Mouse (Mus musculus): ENCODE results near the gene Diras2. TPM values are rescaled to one million over a fixed set of nuclear protein-coding genes. Genes with fewer than 3 reads are reported as not detected.

Diras2 gene
- total and polyA plus RNA-seq, 3 experiments = 0.05 TPM; not detected in 2

GRCm38 (mm10) chr13:52575483-52575882, 44.4 kb upstream of the Diras2 start:
- DNase-seq (ENCODE audit: low spot score) = no peak
- no peak for ATAC-seq (ENCODE audit: extremely low read depth, insufficient number of reproducible peaks, low FRiP score, poor library complexity, severe bottlenecking)
- H3K4me3 ChIP-seq (ENCODE audit: low read depth, low read length) = no peak overlapping the region
- H3K9me3 ChIP-seq (replicated peaks) = peaks cover 68% of the 10 kb centered on the region
- H3K4me1 ChIP-seq (ENCODE audit: insufficient read depth, low read depth, low read length) = no peaks in the 10 kb centered on the region
- no peaks in the 10 kb centered on the region for H3K27me3 ChIP-seq (ENCODE audit: insufficient read depth, low read length)
- TF ChIP-seq GATA1 (IDR thresholded peaks at IDR 0.05; ENCODE audit: borderline replicate concordance, low read length) (no peak), GATA2 (IDR thresholded peaks at IDR 0.05; ENCODE audit: borderline replicate concordance, low read depth, low read length) (no peak), CTCF (IDR thresholded peaks at IDR 0.05; ENCODE audit: low read depth, low read length) (no peak), TAL1 (conservative IDR thresholded peaks at IDR 0.05; ENCODE audit: low read depth, low read length) (no peak), POLR2AphosphoS5 (IDR thresholded peaks at IDR 0.05; ENCODE audit: insufficient replicate concordance, low read depth, low read length) (no peak)
- no peaks in the 10 kb centered on the region for H3K36me3 ChIP-seq (replicated peaks)

- no peak for ATAC-seq (ENCODE audit: extremely low read depth, insufficient number of reproducible peaks, low FRiP score, poor library complexity, severe bottlenecking)
Observed at GRCm38 (mm10) chr13:52574311-52574710, 43.2 kb upstream of the Diras2 start.

GRCm38 (mm10) chr13:52572451-52573446, 41.7 kb upstream of the Diras2 start:
- Histone ChIP-seq H3K4me3 (ENCODE audit: low read depth, low read length) (no peak overlapping the region), H3K36me3 (replicated peaks) (no peaks in the 10 kb centered on the region), H3K9me3 (replicated peaks) (peaks cover 76% of the 10 kb centered on the region), H3K4me1 (ENCODE audit: insufficient read depth, low read depth, low read length) (no peaks in the 10 kb centered on the region), H3K27me3 (ENCODE audit: insufficient read depth, low read length) (no peaks in the 10 kb centered on the region)
- TF ChIP-seq TAL1 (conservative IDR thresholded peaks at IDR 0.05; ENCODE audit: low read depth, low read length) = no peak
- TF ChIP-seq GATA1 (IDR thresholded peaks at IDR 0.05; ENCODE audit: borderline replicate concordance, low read length) = no peak
- no peak for TF ChIP-seq CTCF (IDR thresholded peaks at IDR 0.05; ENCODE audit: low read depth, low read length)
- no peak for DNase-seq (ENCODE audit: low spot score)
- no peak for ATAC-seq (ENCODE audit: extremely low read depth, insufficient number of reproducible peaks, low FRiP score, poor library complexity, severe bottlenecking)

More at GRCm38 (mm10) chr13:52574311-52574710, 43.2 kb upstream of the Diras2 start:
- peaks cover 76% of the 10 kb centered on the region for H3K9me3 ChIP-seq (replicated peaks)
- H3K4me3 ChIP-seq (ENCODE audit: low read depth, low read length) = no peak overlapping the region
- no peaks in the 10 kb centered on the region for H3K27me3 ChIP-seq (ENCODE audit: insufficient read depth, low read length)
- H3K36me3 ChIP-seq (replicated peaks) = no peaks in the 10 kb centered on the region
- no peak for DNase-seq (ENCODE audit: low spot score)
- no peak for TF ChIP-seq POLR2AphosphoS5 (IDR thresholded peaks at IDR 0.05; ENCODE audit: insufficient replicate concordance, low read depth, low read length)
- TF ChIP-seq CTCF (IDR thresholded peaks at IDR 0.05; ENCODE audit: low read depth, low read length) = no peak
- TF ChIP-seq GATA2 (IDR thresholded peaks at IDR 0.05; ENCODE audit: borderline replicate concordance, low read depth, low read length) = no peak
- TF ChIP-seq TAL1 (conservative IDR thresholded peaks at IDR 0.05; ENCODE audit: low read depth, low read length) = no peak
- no peak for TF ChIP-seq GATA1 (IDR thresholded peaks at IDR 0.05; ENCODE audit: borderline replicate concordance, low read length)
- H3K4me1 ChIP-seq (ENCODE audit: insufficient read depth, low read depth, low read length) = no peaks in the 10 kb centered on the region

GRCm38 (mm10) chr13:52571591-52572384, 40.7 kb upstream of the Diras2 start:
- ATAC-seq (ENCODE audit: extremely low read depth, insufficient number of reproducible peaks, low FRiP score, poor library complexity, severe bottlenecking) (no peak), DNase-seq (ENCODE audit: low spot score) (no peak)
- H3K9me3 ChIP-seq (replicated peaks) = peaks cover 73% of the 10 kb centered on the region
- no peaks in the 10 kb centered on the region for H3K4me1 ChIP-seq (ENCODE audit: insufficient read depth, low read depth, low read length)
- no peak overlapping the region for H3K4me3 ChIP-seq (ENCODE audit: low read depth, low read length)
- H3K27me3 ChIP-seq (ENCODE audit: insufficient read depth, low read length) = no peaks in the 10 kb centered on the region
- TF ChIP-seq CTCF (IDR thresholded peaks at IDR 0.05; ENCODE audit: low read depth, low read length) (no peak), GATA1 (IDR thresholded peaks at IDR 0.05; ENCODE audit: borderline replicate concordance, low read length) (no peak), TAL1 (conservative IDR thresholded peaks at IDR 0.05; ENCODE audit: low read depth, low read length) (no peak)
- no peaks in the 10 kb centered on the region for H3K36me3 ChIP-seq (replicated peaks)

DNA sequence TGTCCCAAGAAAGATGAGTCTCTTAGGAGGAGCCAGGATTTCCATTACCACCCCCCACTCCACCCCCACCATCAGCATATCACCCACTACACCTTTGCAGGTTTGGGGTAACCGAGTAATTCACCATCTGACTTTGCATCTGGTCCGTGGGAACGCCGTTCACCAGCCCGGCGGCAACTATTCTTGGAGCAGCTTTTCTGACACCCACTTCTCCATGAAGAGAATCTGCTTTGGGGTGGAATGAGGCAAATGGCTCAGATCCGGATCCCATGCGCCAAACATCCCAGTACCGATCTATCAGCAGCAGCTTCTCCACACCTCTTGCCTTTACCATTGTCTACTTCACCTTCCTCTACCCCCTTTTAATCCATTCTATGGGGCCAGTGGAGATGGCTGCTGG, 39.2 kb upstream of the Diras2 start:
- no peaks in the 10 kb centered on the region for H3K27me3 ChIP-seq (ENCODE audit: insufficient read depth, low read length)
- no peak for TF ChIP-seq CTCF (IDR thresholded peaks at IDR 0.05; ENCODE audit: low read depth, low read length)
- TF ChIP-seq TAL1 (conservative IDR thresholded peaks at IDR 0.05; ENCODE audit: low read depth, low read length) = no peak
- no peak for TF ChIP-seq GATA2 (IDR thresholded peaks at IDR 0.05; ENCODE audit: borderline replicate concordance, low read depth, low read length)
- no peak for TF ChIP-seq POLR2AphosphoS5 (IDR thresholded peaks at IDR 0.05; ENCODE audit: insufficient replicate concordance, low read depth, low read length)
- no peak for TF ChIP-seq GATA1 (IDR thresholded peaks at IDR 0.05; ENCODE audit: borderline replicate concordance, low read length)
- no peaks in the 10 kb centered on the region for H3K36me3 ChIP-seq (replicated peaks)
- DNase-seq (ENCODE audit: low spot score) = no peak
- ATAC-seq (ENCODE audit: extremely low read depth, insufficient number of reproducible peaks, low FRiP score, poor library complexity, severe bottlenecking) = no peak
- peaks cover 73% of the 10 kb centered on the region for H3K9me3 ChIP-seq (replicated peaks)
- H3K4me3 ChIP-seq (ENCODE audit: low read depth, low read length) = no peak overlapping the region
- no peaks in the 10 kb centered on the region for H3K4me1 ChIP-seq (ENCODE audit: insufficient read depth, low read depth, low read length)

DNA sequence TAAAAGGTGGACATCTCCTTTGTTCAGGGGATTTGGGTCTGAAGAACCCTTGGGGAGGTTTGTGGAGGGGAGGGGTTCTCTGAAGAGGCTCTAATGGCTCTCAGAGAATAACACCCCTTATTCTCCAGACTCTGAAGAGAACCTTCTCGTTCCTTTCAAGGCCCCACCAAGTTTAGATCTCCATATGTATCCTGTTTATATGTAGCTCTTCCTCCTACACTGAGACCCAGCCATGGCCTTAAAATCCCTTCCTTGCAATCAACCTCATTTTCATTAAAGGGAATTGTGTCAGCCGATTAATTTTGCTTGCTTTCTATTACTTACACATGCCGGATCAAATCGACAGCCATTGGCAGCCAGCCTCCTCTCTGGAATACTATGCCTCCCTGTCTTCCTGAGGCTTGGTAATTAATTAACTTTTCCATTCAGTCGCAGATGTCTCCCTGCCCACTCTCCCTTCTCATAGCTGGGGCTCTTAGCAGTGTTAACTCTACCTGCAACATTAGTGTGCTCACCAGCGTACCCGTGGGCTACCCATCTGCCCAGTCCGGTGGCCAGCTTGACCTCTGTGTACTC, 38.2 kb upstream of the Diras2 start:
- no peak for ATAC-seq (ENCODE audit: extremely low read depth, insufficient number of reproducible peaks, low FRiP score, poor library complexity, severe bottlenecking)
- TF ChIP-seq GATA1 (IDR thresholded peaks at IDR 0.05; ENCODE audit: borderline replicate concordance, low read length) = no peak
- no peak for TF ChIP-seq GATA2 (IDR thresholded peaks at IDR 0.05; ENCODE audit: borderline replicate concordance, low read depth, low read length)
- TF ChIP-seq POLR2AphosphoS5 (IDR thresholded peaks at IDR 0.05; ENCODE audit: insufficient replicate concordance, low read depth, low read length) = no peak
- TF ChIP-seq CTCF (IDR thresholded peaks at IDR 0.05; ENCODE audit: low read depth, low read length) = no peak
- TF ChIP-seq TAL1 (conservative IDR thresholded peaks at IDR 0.05; ENCODE audit: low read depth, low read length) = no peak

More for the DNA sequence above, 38.2 kb upstream of the Diras2 start:
- H3K9me3 ChIP-seq (replicated peaks) = peaks cover 77% of the 10 kb centered on the region
- no peak overlapping the region for H3K4me3 ChIP-seq (ENCODE audit: low read depth, low read length)
- no peaks in the 10 kb centered on the region for H3K4me1 ChIP-seq (ENCODE audit: insufficient read depth, low read depth, low read length)
- no peaks in the 10 kb centered on the region for H3K36me3 ChIP-seq (replicated peaks)
- H3K27me3 ChIP-seq (ENCODE audit: insufficient read depth, low read length) = no peaks in the 10 kb centered on the region
- no peak for DNase-seq (ENCODE audit: low spot score)
